Mouse (Mus musculus) neural tube, embryonic 14.5 days (tissue): ENCODE data around the gene Csl. TPM values are rescaled to one million over a fixed set of nuclear protein-coding genes. Genes with fewer than 3 reads are reported as not detected.

Experiments used
- ATAC-seq: fragments of 200-750 bp; cut with Nextera tagmentation; 2 replicates; pipeline ENCODE4 v1.8.0; 2017; ENCODE audit warnings: low read depth, mild to moderate bottlenecking, moderate TSS enrichment, moderate library complexity
- H3K27ac ChIP-seq: fragments of 300-500 bp; sonication (generic); 2 replicates; pipeline ENCODE4 v1.5.1; 2014; ENCODE audit warnings: low read depth, mild to moderate bottlenecking, control low read depth, low read length, moderate library complexity, mixed read lengths
- H3K27me3 ChIP-seq: fragments of 300-500 bp; sonication (generic); 2 replicates; pipeline ENCODE4 v1.6.1; 2014; ENCODE audit warnings: low read length; ENCODE audit not compliant: control insufficient read depth, insufficient read depth
- H3K36me3 ChIP-seq: fragments of 300-500 bp; sonication (generic); 2 replicates; pipeline ENCODE4 v1.6.1; 2014; ENCODE audit warnings: low read length, mixed read lengths; ENCODE audit not compliant: control insufficient read depth, insufficient read depth
- H3K4me1 ChIP-seq: fragments of 300-500 bp; sonication (generic); 2 replicates; pipeline ENCODE4 v1.6.1; 2014; ENCODE audit warnings: low read length; ENCODE audit not compliant: control insufficient read depth, insufficient read depth
- H3K4me2 ChIP-seq: fragments of 300-500 bp; sonication (generic); 2 replicates; pipeline ENCODE4 v1.6.1; 2014; ENCODE audit warnings: mild to moderate bottlenecking, low read depth, low read length, control low read depth
- H3K4me3 ChIP-seq: fragments of 300-500 bp; sonication (generic); 2 replicates; pipeline ENCODE4 v1.5.1; 2014; ENCODE audit warnings: low read depth, low read length, control low read depth, mixed read lengths
- H3K9ac ChIP-seq: fragments of 300-500 bp; sonication (generic); replicated peaks from 2 replicates; pipeline ENCODE4 v1.6.1; 2014; ENCODE audit warnings: low read depth, mild to moderate bottlenecking, control low read depth, low read length, mixed read lengths
- H3K9me3 ChIP-seq: fragments of 300-500 bp; sonication (generic); 2 replicates; pipeline ENCODE4 v1.6.1; 2016; ENCODE audit warnings: low read length; ENCODE audit not compliant: control insufficient read depth
- WGBS: fragments of 180-500 bp; shearing (Covaris S2); extraction: QIAGEN DNeasy Blood & Tissue Kit; methylation state at CpG from one replicate; pipeline ENCODE4 v1.1.7; 2014; 5-methylcytosine and 5-hydroxymethylcytosine counted together
- polyA plus RNA-seq: library from polyadenylated mRNA; unstranded; fragments of >200 nt; fragmentation: Nextera tagmentation; extraction: Ambion mirVana; gene quantifications from 2 replicates; pipeline ENCODE4 v1.2.1, GENCODE M21; 2014

The Csl gene
- 0.17 TPM in 1 of 2 replicates, not detected in the other for polyA plus RNA-seq

GRCm38 (mm10) chr10:99759558-99759957 is at the start of gene Csl:
Gene Csl (minus strand): TSS chr10:99759658.
- Histone ChIP-seq H3K27ac (no peak within 1 kb of the TSS), H3K4me1 (no peaks in the 10 kb centered on the region), H3K4me3 (no peak within 1 kb of the TSS), H3K27me3 (no peaks in the 10 kb centered on the region), H3K36me3 (no peaks in the 10 kb centered on the region), H3K9ac (no peak within 1 kb of the TSS), H3K9me3 (no peaks in the 10 kb centered on the region), H3K4me2 (no peak within 1 kb of the TSS)
- ATAC-seq: no peak
- WGBS: 95% methylated on average over 9 of the region's 9 CpGs

- Histone ChIP-seq H3K9me3 (no peaks in the 10 kb centered on the region), H3K36me3 (no peaks in the 10 kb centered on the region), H3K4me3 (no peak overlapping the region), H3K4me2 (no peak overlapping the region), H3K27me3 (no peaks in the 10 kb centered on the region), H3K4me1 (no peaks in the 10 kb centered on the region), H3K27ac (no peak overlapping the region), H3K9ac (no peak overlapping the region)
- no peak for ATAC-seq
- WGBS: 92% methylated on average over 2 of the region's 2 CpGs
Measured at GRCm38 (mm10) chr10:99789418-99789817, 30.0 kb upstream of the Csl start.

- H3K36me3 ChIP-seq: no peaks in the 10 kb centered on the region
- no peak overlapping the region for H3K27ac ChIP-seq
- no peak overlapping the region for H3K9ac ChIP-seq
- no peaks in the 10 kb centered on the region for H3K27me3 ChIP-seq
- ATAC-seq: no peak
- H3K4me2 ChIP-seq: no peak overlapping the region
- H3K4me3 ChIP-seq: no peak overlapping the region
- no peaks in the 10 kb centered on the region for H3K4me1 ChIP-seq
- WGBS: 84% methylated on average over 12 of the region's 12 CpGs
- H3K9me3 ChIP-seq: no peaks in the 10 kb centered on the region
Measured at GRCm38 (mm10) chr10:99774228-99775120, 15.0 kb upstream of the Csl start.

GRCm38 (mm10) chr10:99750146-99750545 is 9.3 kb downstream of the Csl start:
- Histone ChIP-seq H3K4me1 (no peaks in the 10 kb centered on the region), H3K4me2 (no peak overlapping the region), H3K27me3 (no peaks in the 10 kb centered on the region), H3K36me3 (no peaks in the 10 kb centered on the region), H3K9ac (no peak overlapping the region), H3K4me3 (no peak overlapping the region), H3K9me3 (no peaks in the 10 kb centered on the region), H3K27ac (no peak overlapping the region)
- 83% methylated on average over 2 of the region's 2 CpGs for WGBS
- no peak for ATAC-seq

- no peaks in the 10 kb centered on the region for H3K27me3 ChIP-seq
- no peak overlapping the region for H3K9ac ChIP-seq
- H3K36me3 ChIP-seq: no peaks in the 10 kb centered on the region
- no peak overlapping the region for H3K4me3 ChIP-seq
- no peak overlapping the region for H3K4me2 ChIP-seq
- ATAC-seq: no peak
- WGBS: 82% methylated on average over 2 of the region's 2 CpGs
- no peaks in the 10 kb centered on the region for H3K4me1 ChIP-seq
- no peaks in the 10 kb centered on the region for H3K9me3 ChIP-seq
- no peak overlapping the region for H3K27ac ChIP-seq
Measured at GRCm38 (mm10) chr10:99748668-99749260, 10.7 kb downstream of the Csl start.

GRCm38 (mm10) chr10:99748009-99748408 is 11.4 kb downstream of the Csl start:
- Histone ChIP-seq H3K9me3 (no peaks in the 10 kb centered on the region), H3K9ac (no peak overlapping the region), H3K4me1 (no peaks in the 10 kb centered on the region), H3K4me2 (no peak overlapping the region), H3K36me3 (no peaks in the 10 kb centered on the region), H3K4me3 (no peak overlapping the region), H3K27ac (no peak overlapping the region), H3K27me3 (no peaks in the 10 kb centered on the region)
- no peak for ATAC-seq
- 81% methylated on average over 2 of the region's 2 CpGs for WGBS

GRCm38 (mm10) chr10:99741609-99742280 is 17.7 kb downstream of the Csl start:
- no peaks in the 10 kb centered on the region for H3K27me3 ChIP-seq
- H3K27ac ChIP-seq: no peak overlapping the region
- H3K4me2 ChIP-seq: no peak overlapping the region
- H3K36me3 ChIP-seq: no peaks in the 10 kb centered on the region
- no peaks in the 10 kb centered on the region for H3K4me1 ChIP-seq
- H3K9ac ChIP-seq: no peak overlapping the region
- no peaks in the 10 kb centered on the region for H3K9me3 ChIP-seq
- no peak for ATAC-seq
- H3K4me3 ChIP-seq: no peak overlapping the region

GRCm38 (mm10) chr10:99713129-99713528 is 46.3 kb downstream of the Csl start:
- Histone ChIP-seq H3K4me3 (no peak overlapping the region), H3K36me3 (no peaks in the 10 kb centered on the region), H3K27ac (no peak overlapping the region), H3K9me3 (no peaks in the 10 kb centered on the region), H3K9ac (no peak overlapping the region), H3K27me3 (no peaks in the 10 kb centered on the region), H3K4me1 (no peaks in the 10 kb centered on the region), H3K4me2 (no peak overlapping the region)
- ATAC-seq: no peak
- WGBS: 65% methylated on average over 2 of the region's 2 CpGs

GRCm38 (mm10) chr10:99711567-99711966 is 47.9 kb downstream of the Csl start:
- H3K27ac ChIP-seq: no peak overlapping the region
- no peak overlapping the region for H3K4me2 ChIP-seq
- no peaks in the 10 kb centered on the region for H3K36me3 ChIP-seq
- no peaks in the 10 kb centered on the region for H3K4me1 ChIP-seq
- no peaks in the 10 kb centered on the region for H3K27me3 ChIP-seq
- 75% methylated on average over 1 of the region's 1 CpGs for WGBS
- H3K9me3 ChIP-seq: no peaks in the 10 kb centered on the region
- no peak overlapping the region for H3K9ac ChIP-seq
- no peak overlapping the region for H3K4me3 ChIP-seq
- no peak for ATAC-seq
